Mouse (Mus musculus) mouse embryonic stem cell (cell line): ENCODE data around the gene Fkbp5.
"Not testable (repeated sequence)": the region's sequence is repeated elsewhere in the genome, so short reads cannot be mapped to it uniquely, and the experiment has no call there.

ENCODE experiments used
- in situ Hi-C, 2 experiments: fragments of 300-500 bp; cut with MboI; formaldehyde crosslinking; loops; 1 replicate in 1 of 2; 3 replicates in 1 of 2; pipeline ENCODE4 v1.14.3; 2019 to 2020; ENCODE audit warnings: low sequenced_read_pairs in 2 of 2, low pct_unique_long_range_greater_than_20kb in 1 of 2, mixed read lengths in 1 of 2; ENCODE audit not compliant: unreplicated experiment in 1 of 2

The Fkbp5 gene

GRCm38 (mm10) chr17:28517441-28517955, at the start of gene Fkbp5:
Fkbp5 (minus strand) TSS chr17:28517527.
- in situ Hi-C loops = no loop called here

- in situ Hi-C loops = no loop called here
These were observed 47.9 kb upstream of the Fkbp5 start for GRCm38 (mm10) chr17:28565181-28565580.

- in situ Hi-C loops = no loop called here
These were observed 44.3 kb upstream of the Fkbp5 start for GRCm38 (mm10) chr17:28561613-28562012.

- in situ Hi-C loops = no loop called here
These were observed 43.3 kb upstream of the Fkbp5 start, which contains the start of gene Clps for GRCm38 (mm10) chr17:28560598-28560997. Clps (minus strand) TSS chr17:28560766.

- in situ Hi-C loops = no loop called here
These were observed 40.4 kb upstream of the Fkbp5 start for GRCm38 (mm10) chr17:28557772-28558171.

- in situ Hi-C loops = no loop called here
These were observed 39.5 kb upstream of the Fkbp5 start for GRCm38 (mm10) chr17:28556635-28557396.

- in situ Hi-C loops = not testable (repeated sequence)
These were observed 36.7 kb upstream of the Fkbp5 start for GRCm38 (mm10) chr17:28554021-28554420.

- in situ Hi-C loops = no loop called here
These were observed 35.9 kb upstream of the Fkbp5 start for GRCm38 (mm10) chr17:28553040-28553793.

- in situ Hi-C loops = no loop called here
These were observed 31.8 kb upstream of the Fkbp5 start, which contains the start of gene Clpsl2 for GRCm38 (mm10) chr17:28549111-28549510. Clpsl2 (plus strand) TSS chr17:28549411.

- in situ Hi-C loops = no loop called here
These were observed 31.2 kb upstream of the Fkbp5 start for GRCm38 (mm10) chr17:28548550-28548949.

- in situ Hi-C loops = no loop called here
These were observed 29.6 kb upstream of the Fkbp5 start for GRCm38 (mm10) chr17:28546925-28547324.

GRCm38 (mm10) chr17:28537881-28538280, 20.6 kb upstream of the Fkbp5 start:
- in situ Hi-C loops = loop anchor here (5.0 to 10.0 kb wide), 2 partner anchors 153 to 161 kb away; no protein-coding TSS in a partner anchor

- in situ Hi-C loops = loop anchor here in 1 of 2 experiments (10.0 kb wide), 1 partner anchor 149 kb away; no protein-coding TSS in a partner anchor
These were observed 16.0 kb upstream of the Fkbp5 start for GRCm38 (mm10) chr17:28533327-28533726.

- in situ Hi-C loops = loop anchor here in 1 of 2 experiments (10.0 kb wide), 1 partner anchor 148 kb away; no protein-coding TSS in a partner anchor
These were observed 15.2 kb upstream of the Fkbp5 start for GRCm38 (mm10) chr17:28532557-28532956.

GRCm38 (mm10) chr17:28531946-28532345, 14.6 kb upstream of the Fkbp5 start:
- in situ Hi-C loops = loop anchor here in 1 of 2 experiments (10.0 kb wide), 1 partner anchor 147 kb away; no protein-coding TSS in a partner anchor

GRCm38 (mm10) chr17:28530506-28530905, 13.2 kb upstream of the Fkbp5 start, which contains the start of gene Armc12:
Armc12 (plus strand) TSS chr17:28530806.
- in situ Hi-C loops = loop anchor here in 1 of 2 experiments (10.0 kb wide), 1 partner anchor 146 kb away; no protein-coding TSS in a partner anchor

GRCm38 (mm10) chr17:28529116-28529515, 11.8 kb upstream of the Fkbp5 start:
- in situ Hi-C loops = loop anchor here in 1 of 2 experiments (10.0 kb wide), 1 partner anchor 54 kb away; no protein-coding TSS in a partner anchor

GRCm38 (mm10) chr17:28528043-28528351, 10.7 kb upstream of the Fkbp5 start:
- in situ Hi-C loops = loop anchor here in 1 of 2 experiments (10.0 kb wide), 1 partner anchor 53 kb away; no protein-coding TSS in a partner anchor
